Mouse (Mus musculus) erythroblast, embryonic 14.5 days (primary cell): ENCODE measurements around the gene Daam1. TPM values are rescaled to one million over a fixed set of nuclear protein-coding genes. Genes with fewer than 3 reads are reported as not detected.

Source experiments
- H3K27me3 ChIP-seq: 2 replicates; pipeline ENCODE4 v1.6.1; 2012; ENCODE audit warnings: inconsistent platforms; ENCODE audit not compliant: control insufficient read depth
- H3K36me3 ChIP-seq: 2 replicates; pipeline ENCODE4 v1.6.1; 2012; ENCODE audit warnings: mild to moderate bottlenecking, inconsistent platforms; ENCODE audit not compliant: control insufficient read depth
- H3K4me1 ChIP-seq: 2 replicates; pipeline ENCODE4 v1.6.1; 2012; ENCODE audit warnings: inconsistent platforms; ENCODE audit not compliant: control insufficient read depth
- H3K4me3 ChIP-seq: replicated peaks from 2 replicates; pipeline ENCODE3; 2012; ENCODE audit warnings: moderate library complexity, mild to moderate bottlenecking, inconsistent platforms
- H3K9me3 ChIP-seq: 2 replicates; pipeline ENCODE4 v1.6.1; 2012; ENCODE audit warnings: low read length, inconsistent platforms, mixed read lengths; ENCODE audit not compliant: control insufficient read depth
- GATA1 ChIP-seq: IDR thresholded peaks from 2 replicates; pipeline ENCODE4 v1.6.1; 2012; ENCODE audit warnings: low read length, inconsistent platforms, mixed read lengths
- TAL1 ChIP-seq: IDR thresholded peaks from 3 replicates; pipeline ENCODE4 v1.6.1; 2012; ENCODE audit warnings: low read length, inconsistent platforms, mixed read lengths
- polyA plus RNA-seq: library from polyadenylated mRNA; stranded (reverse); fragments of >175 nt; gene quantifications from 2 replicates; pipeline ENCODE4 v1.2.3, GENCODE M21; 2012

Daam1 gene
- polyA plus RNA-seq, 1 experiment, result 2.2 TPM

- TF ChIP-seq TAL1 (no peak), GATA1 (no peak)
- H3K4me3 ChIP-seq, result no peak overlapping the region
- H3K27me3 ChIP-seq, result no peaks in the 10 kb centered on the region
- H3K36me3 ChIP-seq, result peaks cover 70% of the 10 kb centered on the region
- H3K4me1 ChIP-seq, result peaks cover 40% of the 10 kb centered on the region
- H3K9me3 ChIP-seq, result no peaks in the 10 kb centered on the region
Observed at GRCm38 (mm10) chr12:71892996-71893605, 62.2 kb downstream of the Daam1 start.

DNA sequence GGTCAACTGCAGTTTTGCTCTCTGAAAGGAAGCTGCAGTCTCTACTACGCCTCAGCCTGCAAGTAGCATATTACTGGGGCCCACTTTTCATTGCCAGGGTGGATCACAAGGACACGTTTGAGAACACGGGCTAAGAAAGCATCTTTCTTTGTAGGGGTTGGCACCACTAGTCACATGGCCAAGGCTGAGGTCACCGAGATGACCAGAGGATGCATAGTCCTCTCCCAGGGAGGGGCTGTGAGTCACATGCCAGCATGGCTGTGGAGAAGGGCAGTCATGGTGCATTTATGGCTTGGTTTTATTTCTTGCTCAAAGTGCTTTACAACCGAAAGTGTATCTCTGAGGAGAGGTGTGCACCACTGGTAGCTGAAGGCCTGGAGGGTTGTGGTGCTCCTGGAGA, 67.4 kb downstream of the Daam1 start:
- Histone ChIP-seq H3K9me3 (no peaks in the 10 kb centered on the region), H3K36me3 (peaks cover 87% of the 10 kb centered on the region), H3K4me1 (peaks cover 49% of the 10 kb centered on the region), H3K27me3 (no peaks in the 10 kb centered on the region), H3K4me3 (no peak overlapping the region)
- TF ChIP-seq TAL1, result no peak
- no peak for TF ChIP-seq GATA1

DNA sequence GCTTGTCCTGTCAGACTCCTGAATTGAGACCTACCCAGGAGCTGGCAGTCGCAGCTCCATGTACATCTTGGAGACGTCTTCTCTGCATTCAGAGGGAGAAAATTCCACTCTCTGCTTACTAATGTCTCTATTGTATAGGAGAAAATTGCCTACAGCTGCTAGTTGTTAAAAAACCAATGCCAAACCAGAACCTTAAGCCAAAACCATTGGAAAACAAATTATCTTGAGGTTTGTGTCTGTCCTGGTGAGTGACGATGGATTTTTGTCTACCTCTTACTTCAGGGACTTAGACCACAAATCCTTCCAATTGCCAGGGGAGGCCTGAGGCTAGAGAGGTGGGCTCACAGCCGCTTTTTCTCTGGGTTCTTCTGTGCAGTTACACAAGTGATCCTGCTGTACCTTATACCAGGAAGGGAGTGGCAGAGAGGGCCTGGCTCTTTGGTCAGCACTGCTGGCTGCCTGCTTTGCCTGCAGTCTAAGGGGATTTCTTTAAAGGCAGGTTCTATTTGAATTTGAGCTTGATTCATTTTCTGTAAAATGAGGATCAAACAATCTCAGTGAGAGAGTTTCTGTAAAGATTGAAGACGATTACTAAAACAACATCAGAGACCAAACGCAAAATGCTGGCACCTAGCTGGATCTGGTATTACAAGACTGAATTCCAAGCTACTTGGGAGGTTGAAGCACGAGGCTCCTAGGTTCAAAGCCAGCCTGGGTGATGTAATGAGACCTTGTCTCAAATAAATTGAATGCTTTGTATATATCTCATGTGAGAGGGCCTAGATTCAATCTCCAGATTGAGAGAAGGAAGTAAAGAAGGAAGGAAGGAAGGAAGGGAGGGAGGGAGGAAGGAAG, 68.0 kb downstream of the Daam1 start:
- H3K4me1 ChIP-seq, result peaks cover 51% of the 10 kb centered on the region

DNA sequence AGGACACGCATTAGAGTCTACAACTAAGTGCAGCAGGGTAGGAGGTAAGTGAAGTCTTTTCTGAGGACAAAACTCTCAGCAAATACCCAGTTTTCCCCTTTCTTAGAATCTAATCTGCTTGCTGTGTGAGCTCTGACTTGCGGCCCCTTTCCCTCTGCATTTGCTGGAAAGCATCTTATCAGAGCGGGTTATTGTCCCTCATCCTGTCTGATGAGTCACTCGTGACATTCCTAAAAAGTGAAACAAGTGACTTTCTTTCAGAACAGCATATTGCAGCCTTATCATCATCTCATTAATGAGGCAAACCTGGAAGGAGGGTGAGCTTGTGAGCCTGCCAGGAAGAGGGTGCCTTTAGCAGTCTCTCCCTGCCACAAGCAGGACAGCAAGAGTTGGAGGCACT, 68.7 kb downstream of the Daam1 start:
- Histone ChIP-seq H3K36me3 (peaks cover 84% of the 10 kb centered on the region), H3K27me3 (no peaks in the 10 kb centered on the region), H3K4me1 (peaks cover 58% of the 10 kb centered on the region), H3K4me3 (no peak overlapping the region), H3K9me3 (no peaks in the 10 kb centered on the region)
- TF ChIP-seq TAL1, result no peak
- TF ChIP-seq GATA1, result no peak

More for the DNA sequence above, 68.0 kb downstream of the Daam1 start:
- no peaks in the 10 kb centered on the region for H3K27me3 ChIP-seq
- no peak for TF ChIP-seq GATA1
- no peak for TF ChIP-seq TAL1
- H3K36me3 ChIP-seq, result peaks cover 85% of the 10 kb centered on the region
- no peaks in the 10 kb centered on the region for H3K9me3 ChIP-seq
- no peak overlapping the region for H3K4me3 ChIP-seq

GRCm38 (mm10) chr12:71901211-71901610, 70.3 kb downstream of the Daam1 start:
- peaks cover 78% of the 10 kb centered on the region for H3K36me3 ChIP-seq

DNA sequence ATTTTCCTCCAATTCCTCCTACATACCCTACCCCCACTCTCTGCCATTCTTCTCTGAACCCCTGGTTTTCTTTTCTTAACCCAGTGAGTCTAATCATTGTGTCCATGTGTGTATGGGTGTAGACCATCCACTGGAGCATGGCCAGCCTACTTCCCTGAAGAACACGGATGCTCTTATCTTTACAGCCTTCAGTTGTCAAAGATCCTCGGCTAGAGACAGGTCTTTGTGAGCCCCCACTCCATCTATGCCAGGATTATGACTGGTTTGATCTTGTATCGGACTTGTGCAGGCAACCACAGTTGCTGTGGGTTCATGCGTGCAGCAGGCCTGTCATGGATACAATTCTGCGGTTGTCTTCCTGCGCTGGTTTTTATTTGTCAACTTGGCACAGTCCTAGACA, 71.0 kb downstream of the Daam1 start:
- H3K27me3 ChIP-seq, result no peaks in the 10 kb centered on the region
- peaks cover 76% of the 10 kb centered on the region for H3K36me3 ChIP-seq
- TF ChIP-seq TAL1 (peak; percentile 33; the same call in 1 of the 3 replicates), GATA1 (no peak)
- no peaks in the 10 kb centered on the region for H3K9me3 ChIP-seq
- H3K4me3 ChIP-seq, result no peak overlapping the region
- peaks cover 61% of the 10 kb centered on the region for H3K4me1 ChIP-seq

More at GRCm38 (mm10) chr12:71901211-71901610, 70.3 kb downstream of the Daam1 start:
- no peak overlapping the region for H3K4me3 ChIP-seq
- no peak for TF ChIP-seq GATA1
- no peak for TF ChIP-seq TAL1
- H3K9me3 ChIP-seq, result no peaks in the 10 kb centered on the region
- peaks cover 64% of the 10 kb centered on the region for H3K4me1 ChIP-seq
- H3K27me3 ChIP-seq, result no peaks in the 10 kb centered on the region

- H3K36me3 ChIP-seq, result peaks cover 72% of the 10 kb centered on the region
- peaks cover 60% of the 10 kb centered on the region for H3K4me1 ChIP-seq
Observed at GRCm38 (mm10) chr12:71902317-71902716, 71.4 kb downstream of the Daam1 start.

DNA sequence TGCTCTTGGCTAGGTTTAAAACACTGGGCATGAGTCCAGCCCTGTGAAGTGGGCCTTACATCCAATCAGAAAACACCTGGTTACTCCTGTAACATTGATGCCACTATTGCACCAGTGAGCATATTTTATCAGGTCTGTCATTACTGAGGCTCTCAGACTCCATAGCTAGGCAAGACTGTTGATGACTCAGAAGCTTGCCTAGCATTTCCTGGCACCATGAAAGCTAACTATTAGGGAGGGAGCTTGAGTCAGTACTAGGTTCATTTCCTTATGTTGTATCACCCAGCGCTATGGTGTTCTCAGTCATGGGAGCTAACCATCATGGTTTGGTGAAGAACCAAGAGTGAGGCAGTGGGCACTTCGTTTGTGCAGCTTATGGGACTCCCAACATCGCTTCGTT, 72.3 kb downstream of the Daam1 start:
- Histone ChIP-seq H3K9me3 (no peaks in the 10 kb centered on the region), H3K27me3 (no peaks in the 10 kb centered on the region), H3K4me3 (no peak overlapping the region), H3K4me1 (peaks cover 52% of the 10 kb centered on the region), H3K36me3 (peaks cover 64% of the 10 kb centered on the region)
- no peak for TF ChIP-seq TAL1
- TF ChIP-seq GATA1, result no peak

More at GRCm38 (mm10) chr12:71902317-71902716, 71.4 kb downstream of the Daam1 start:
- Histone ChIP-seq H3K4me3 (no peak overlapping the region), H3K27me3 (no peaks in the 10 kb centered on the region), H3K9me3 (no peaks in the 10 kb centered on the region)
- TF ChIP-seq GATA1, result no peak
- no peak for TF ChIP-seq TAL1

GRCm38 (mm10) chr12:71904310-71904709, 73.4 kb downstream of the Daam1 start:
- peaks cover 55% of the 10 kb centered on the region for H3K36me3 ChIP-seq
- no peaks in the 10 kb centered on the region for H3K27me3 ChIP-seq
- H3K4me1 ChIP-seq, result peaks cover 47% of the 10 kb centered on the region
- H3K9me3 ChIP-seq, result no peaks in the 10 kb centered on the region
- TF ChIP-seq GATA1 (peak; percentile 11; the same call in 1 of the 2 replicates), TAL1 (no peak)
- no peak overlapping the region for H3K4me3 ChIP-seq
